Mouse (Mus musculus) CH12.LX (cell line): ENCODE results near the gene Aatk. TPM values are rescaled to one million over a fixed set of nuclear protein-coding genes. Genes with fewer than 3 reads are reported as not detected.

Source experiments
- DNase-seq: peaks from one replicate; pipeline ENCODE4 v3.0.0-alpha.2; 2013; ENCODE audit errors: extremely low read depth
- H3K27ac ChIP-seq: 2 replicates; pipeline ENCODE4 v1.5.1; 2012; ENCODE audit warnings: low read depth, mild to moderate bottlenecking, control low read depth, moderate library complexity; ENCODE audit not compliant: insufficient read depth
- H3K27me3 ChIP-seq: replicated peaks from 2 replicates; pipeline ENCODE3; 2012; ENCODE audit warnings: inconsistent platforms
- H3K36me3 ChIP-seq, 2 experiments: replicated peaks in 1 of 2; 2 replicates each; pipeline versions ENCODE3 to v1.6.1; 2012; ENCODE audit warnings: inconsistent platforms in 1 of 2, low read length in 1 of 2, mild to moderate bottlenecking in 1 of 2, mixed read lengths in 1 of 2, moderate library complexity in 1 of 2; ENCODE audit not compliant: control insufficient read depth in 1 of 2, insufficient read depth in 1 of 2
- H3K4me1 ChIP-seq, 2 experiments: 2 replicates each; pipeline ENCODE4 v1.6.1; 2012; ENCODE audit warnings: inconsistent platforms in 1 of 2, moderate library complexity in 1 of 2; ENCODE audit not compliant: insufficient read depth in 2 of 2, control insufficient read depth in 1 of 2
- H3K4me2 ChIP-seq: 2 replicates; pipeline ENCODE4 v1.6.1; 2012; ENCODE audit warnings: low read depth, mild to moderate bottlenecking, control low read depth; ENCODE audit not compliant: poor library complexity, insufficient read depth, severe bottlenecking
- H3K4me3 ChIP-seq, 3 experiments: fragments of 150-350 bp in 1 of 3; sonication (generic) in 1 of 3; replicated peaks in 1 of 3; 2 replicates each; pipeline versions ENCODE3 to v1.5.1; 2011 to 2012; ENCODE audit warnings: low read depth in 2 of 3, low read length in 2 of 3, mild to moderate bottlenecking in 2 of 3, moderate library complexity in 2 of 3, control low read depth in 1 of 3, improper control_type of control experiment in 1 of 3, inconsistent platforms in 1 of 3, mixed read lengths in 1 of 3; ENCODE audit not compliant: poor library complexity in 1 of 3
- H3K79me2 ChIP-seq: replicated peaks from 2 replicates; pipeline ENCODE4 v1.6.1; 2012; ENCODE audit warnings: mild to moderate bottlenecking, moderate library complexity; ENCODE audit not compliant: control insufficient read depth, poor library complexity, insufficient read depth, severe bottlenecking; ENCODE audit errors: extremely low read depth
- H3K9ac ChIP-seq: 2 replicates; pipeline ENCODE4 v1.6.1; 2012; ENCODE audit warnings: low read depth, mild to moderate bottlenecking, control low read depth, moderate library complexity; ENCODE audit not compliant: insufficient read depth
- H3K9me3 ChIP-seq: replicated peaks from 2 replicates; pipeline ENCODE3; 2012; ENCODE audit warnings: low read length, inconsistent platforms, mixed read lengths
- BHLHE40 ChIP-seq: IDR thresholded peaks from 2 replicates; pipeline ENCODE4 v1.6.1; 2011; ENCODE audit warnings: mild to moderate bottlenecking, low read depth, low read length, improper control_type of control experiment
- CTCF ChIP-seq, 2 experiments: IDR thresholded peaks in 1 of 2; conservative IDR thresholded peaks in 1 of 2; 2 replicates each; pipeline ENCODE4 v1.5.1; 2011 to 2012; ENCODE audit warnings: low read depth in 2 of 2, low read length in 2 of 2, improper control_type of control experiment in 1 of 2, inconsistent platforms in 1 of 2, mild to moderate bottlenecking in 1 of 2, moderate library complexity in 1 of 2
- EP300 ChIP-seq: IDR thresholded peaks from 2 replicates; pipeline ENCODE4 v1.6.1; 2011; ENCODE audit warnings: low read length, improper control_type of control experiment
- ETS1 ChIP-seq: conservative IDR thresholded peaks from 2 replicates; pipeline ENCODE4 v1.6.1; 2012; ENCODE audit warnings: low read depth, mild to moderate bottlenecking, inconsistent platforms, low read length, improper control_type of control experiment, moderate library complexity
- JUND ChIP-seq: conservative IDR thresholded peaks from 2 replicates; pipeline ENCODE4 v1.6.1; 2011; ENCODE audit warnings: low read depth, low read length, improper control_type of control experiment
- KAT2A ChIP-seq: IDR thresholded peaks from 2 replicates; pipeline ENCODE4 v1.6.1; 2012; ENCODE audit warnings: low read length, improper control_type of control experiment, inconsistent platforms; ENCODE audit not compliant: insufficient replicate concordance
- MAFK ChIP-seq: IDR thresholded peaks from 2 replicates; pipeline ENCODE4 v1.6.1; 2011; ENCODE audit warnings: low read length, improper control_type of control experiment; ENCODE audit not compliant: insufficient replicate concordance
- MAX ChIP-seq: IDR thresholded peaks from 2 replicates; pipeline ENCODE4 v1.6.1; 2011; ENCODE audit warnings: low read length, improper control_type of control experiment
- MEF2A ChIP-seq: IDR thresholded peaks from 2 replicates; pipeline ENCODE4 v1.6.1; 2014; ENCODE audit warnings: low read depth, mild to moderate bottlenecking, inconsistent platforms, low read length, improper control_type of control experiment, borderline replicate concordance
- PAX5 ChIP-seq: IDR thresholded peaks from 2 replicates; pipeline ENCODE4 v1.6.1; 2012; ENCODE audit warnings: low read length, inconsistent platforms, mixed read lengths
- RAD21 ChIP-seq: IDR thresholded peaks from 2 replicates; pipeline ENCODE4 v1.6.1; 2011; ENCODE audit warnings: low read depth, mild to moderate bottlenecking, low read length, improper control_type of control experiment, moderate library complexity
- USF2 ChIP-seq: conservative IDR thresholded peaks from 2 replicates; pipeline ENCODE4 v1.6.1; 2011; ENCODE audit warnings: low read depth, low read length, improper control_type of control experiment
- dilution Hi-C: fragments of 300-500 bp; cut with MboI; formaldehyde crosslinking; loops from 2 replicates; pipeline ENCODE4 v1.14.3; 2020; ENCODE audit warnings: low sequenced_read_pairs; ENCODE audit not compliant: extremely low pct_unique_long_range_greater_than_20kb, extremely low pct_ligation_motif_present
- in situ Hi-C: fragments of 300-500 bp; cut with MboI; formaldehyde crosslinking; loops from 3 replicates; pipeline ENCODE4 v1.14.3; 2019; ENCODE audit warnings: low sequenced_read_pairs, low pct_ligation_motif_present, low pct_unique_long_range_greater_than_20kb, mixed read lengths
- polyA plus RNA-seq: library from polyadenylated mRNA; unstranded; fragments of >175 nt; gene quantifications from 2 replicates; pipeline ENCODE4 v1.2.1, GENCODE M21; 2012; ENCODE audit warnings: low read depth; ENCODE audit not compliant: insufficient read length
- total RNA-seq, 2 experiments: library from RNA; depleted of rRNA; stranded (reverse); fragments of 300-350 nt in 1 of 2; fragments of >200 nt in 1 of 2; gene quantifications; 2 replicates each; pipeline ENCODE4 v1.2.3; 2012 to 2014

Gene Aatk
- total and polyA plus RNA-seq, 3 experiments = 0.08 to 0.21 (median 0.19) TPM

- no peak for TF ChIP-seq KAT2A
- TF ChIP-seq RAD21 = no peak
- no peak for TF ChIP-seq MEF2A
- TF ChIP-seq JUND = no peak
Measured at GRCm38 (mm10) chr11:120086702-120087152, 39.8 kb upstream of the Aatk start, which contains the start of gene Cep131 (continued).

DNA sequence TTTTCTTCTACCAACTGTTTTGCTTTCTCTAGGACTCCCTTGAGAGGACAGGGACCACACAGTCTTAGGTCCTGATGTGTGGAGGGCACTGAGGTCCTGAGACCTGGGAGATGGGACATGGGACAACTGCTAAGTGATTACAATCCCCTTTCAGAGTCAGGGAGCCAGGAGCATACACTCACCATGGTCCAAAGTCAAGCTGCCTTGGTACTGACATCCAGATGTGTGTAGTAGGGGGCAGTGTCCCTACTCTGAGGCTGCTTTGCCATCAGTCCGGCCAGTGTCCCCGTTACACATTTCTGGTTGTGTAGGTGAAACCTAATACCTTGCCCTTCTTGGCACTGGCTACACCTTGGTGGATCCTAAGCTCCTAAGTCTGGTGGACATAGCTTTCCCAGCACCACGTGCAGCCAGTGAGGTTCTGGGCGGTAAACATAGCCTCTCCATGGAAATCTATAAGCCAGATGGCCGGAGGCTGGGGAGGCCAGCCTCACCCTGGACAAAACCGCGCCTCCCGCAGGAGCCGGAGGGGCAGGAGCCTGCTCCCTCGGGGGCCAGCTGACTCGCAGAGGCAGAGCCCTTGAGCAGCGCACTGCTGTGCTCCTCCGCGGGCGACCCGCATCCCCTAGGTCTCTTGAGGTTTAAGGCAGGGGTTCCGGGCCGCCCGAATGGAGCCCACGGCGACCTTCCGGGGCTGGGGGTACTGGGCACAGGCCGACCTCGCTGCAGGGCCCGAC is 39.1 kb upstream of the Aatk start:
- in situ Hi-C loops = no loop called here
- peak; percentile 26 for DNase-seq

DNA sequence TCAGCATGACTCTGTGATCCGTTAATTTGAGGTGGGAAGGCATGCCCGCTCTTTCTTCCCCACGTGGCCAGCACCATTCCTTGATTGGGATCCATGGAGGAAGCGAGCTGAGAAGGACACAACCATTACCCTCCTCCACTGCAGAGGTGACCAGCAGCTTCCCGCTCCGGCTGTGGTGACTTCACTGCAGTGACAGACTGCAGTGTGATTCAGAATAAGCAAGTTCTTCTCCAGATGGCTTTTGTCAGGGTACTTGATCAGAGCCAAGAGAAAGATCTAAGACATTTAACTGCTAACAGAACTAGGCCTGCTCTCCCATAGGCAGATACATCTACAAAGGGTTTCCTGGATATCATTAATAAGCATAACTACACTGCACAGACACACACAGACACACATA is 33.3 kb upstream of the Aatk start:
- Histone ChIP-seq H3K27me3 (no peaks in the 10 kb centered on the region), H3K4me1 (peaks cover 0 to 8% of the 10 kb centered on the region in 2 experiments; a peak in 2 of 4 replicates), H3K36me3 (peaks cover 12 to 69% of the 10 kb centered on the region in 2 experiments), H3K9ac (no peak overlapping the region), H3K27ac (no peak overlapping the region), H3K79me2 (no peaks in the 10 kb centered on the region), H3K4me3 (no peak overlapping the region), H3K9me3 (peaks cover 2% of the 10 kb centered on the region), H3K4me2 (no peak overlapping the region)
- dilution Hi-C loops = no loop called here
- no peak for DNase-seq
- TF ChIP-seq EP300 = no peak
- TF ChIP-seq MEF2A = no peak
- no peak for TF ChIP-seq MAFK
- no peak for TF ChIP-seq ETS1
- TF ChIP-seq CTCF (conservative IDR thresholded peaks at IDR 0.05 in 1 of 2, IDR thresholded peaks at IDR 0.05 in 1 of 2; ENCODE audit: low read depth in 2 of 2, low read length in 2 of 2) = no peak
- no peak for TF ChIP-seq PAX5
- TF ChIP-seq USF2 = no peak
- in situ Hi-C loops = no loop called here

More for the DNA sequence above, 39.1 kb upstream of the Aatk start:
- H3K4me2 ChIP-seq = peak overlapping the region; percentile 93
- peak overlapping the region; percentile 89 for H3K9ac ChIP-seq
- H3K4me3 ChIP-seq = peak overlapping the region; percentile 74 to 97 (median 78)
- peaks cover 9 to 28% of the 10 kb centered on the region in 2 experiments for H3K4me1 ChIP-seq
- TF ChIP-seq BHLHE40 = 0 out of 2 replicates have a peak, but pooled peaks have one; percentile 1
- no peak for TF ChIP-seq ETS1
- TF ChIP-seq MAX = 0 out of 2 replicates have a peak, but pooled peaks have one; percentile 18
- H3K9me3 ChIP-seq = no peaks in the 10 kb centered on the region
- peaks cover 8 to 31% of the 10 kb centered on the region in 2 experiments for H3K36me3 ChIP-seq
- H3K79me2 ChIP-seq = no peaks in the 10 kb centered on the region
- dilution Hi-C loops = no loop called here
- no peak overlapping the region for H3K27ac ChIP-seq
- H3K27me3 ChIP-seq = peaks cover 5% of the 10 kb centered on the region
